Mouse (Mus musculus): ENCODE measurements around the gene Plekhm3.
A peak's percentile ranks its signal among the peaks of the same experiment; 100 is the strongest.

Plekhm3 gene

DNA sequence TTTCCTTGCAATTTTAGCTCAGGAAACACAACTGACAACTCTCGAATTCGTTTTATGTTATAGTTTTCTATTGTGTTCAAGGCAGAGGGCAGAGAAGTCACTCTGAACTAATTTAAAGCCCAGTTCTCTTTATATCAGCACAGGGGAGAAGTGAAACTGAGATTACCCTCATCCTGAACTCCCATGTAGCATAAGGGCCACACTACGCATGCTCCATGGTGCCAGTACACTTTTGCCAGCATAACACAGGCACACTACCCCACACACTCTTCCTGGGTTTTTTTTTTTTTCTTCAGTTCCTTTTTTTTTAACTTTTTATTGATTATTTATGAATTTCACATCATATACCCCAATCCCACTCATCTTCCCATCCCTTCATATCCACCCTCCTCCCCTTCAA, 28.1 kb downstream of the Plekhm3 start:
- no peak for DNase-seq (ENCODE audit: low spot score in 2 of 2)

DNA sequence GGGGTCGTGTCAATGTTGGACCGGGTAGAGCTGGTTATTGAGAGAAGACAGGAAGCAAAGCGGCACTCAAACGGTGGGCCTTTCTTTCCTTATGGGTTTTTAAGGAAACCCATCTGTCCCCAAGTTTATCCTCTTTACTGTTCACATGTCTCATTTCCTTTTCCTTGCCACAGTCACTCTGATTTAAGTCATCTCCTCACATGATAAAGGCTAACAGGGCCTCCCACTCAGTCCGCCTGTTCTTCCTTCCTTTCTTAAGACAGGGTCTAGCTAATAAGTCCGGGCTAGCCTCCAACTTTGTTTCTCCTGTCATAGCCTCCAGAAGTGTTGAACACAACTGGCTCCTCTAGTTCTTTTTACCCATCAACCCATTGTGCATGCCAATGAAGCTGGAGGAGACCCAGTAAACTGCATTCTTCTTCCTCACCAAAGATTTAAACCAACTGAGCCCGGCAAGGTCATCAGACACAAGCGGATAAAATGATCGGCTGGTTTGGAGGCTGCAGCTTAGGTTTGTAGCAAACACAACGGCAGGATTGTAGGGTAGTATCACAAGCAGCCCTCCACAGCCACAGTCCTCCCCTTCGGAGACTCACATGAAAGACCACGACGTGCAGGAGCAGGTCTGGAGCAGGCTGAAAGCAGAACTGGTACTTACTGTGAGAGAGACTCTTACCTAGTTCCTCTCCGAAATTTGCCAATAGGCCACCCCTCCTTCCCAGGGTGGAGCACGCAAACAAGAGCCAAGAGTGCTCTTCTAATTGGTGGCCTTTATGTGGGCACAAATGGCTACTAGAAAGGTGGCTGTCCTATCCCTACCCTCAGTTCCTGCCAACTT, 29.0 kb downstream of the Plekhm3 start:
- peak in 1 of 2 experiments; percentile 17 for DNase-seq (ENCODE audit: low spot score in 2 of 2)

DNA sequence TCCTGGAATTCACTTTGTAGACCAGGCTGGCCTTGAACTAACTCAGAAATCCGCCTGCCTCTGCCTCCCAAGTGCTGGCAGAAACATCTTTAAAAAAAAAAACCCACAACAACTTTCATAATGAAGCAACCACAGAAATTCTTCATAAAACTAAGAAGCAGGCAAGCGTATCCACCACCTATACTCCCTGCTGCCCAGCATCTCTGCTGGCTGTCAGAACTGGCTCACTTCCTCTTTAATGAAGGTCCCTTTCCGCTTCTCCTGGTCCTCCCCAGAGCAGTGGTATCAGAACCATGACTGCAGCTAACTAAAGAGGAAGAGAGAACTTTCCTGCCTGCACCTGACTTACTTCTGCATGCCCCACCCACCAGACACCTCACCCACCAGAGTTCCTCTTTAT, 31.0 kb downstream of the Plekhm3 start:
- no peak for DNase-seq (ENCODE audit: low spot score in 2 of 2)

DNA sequence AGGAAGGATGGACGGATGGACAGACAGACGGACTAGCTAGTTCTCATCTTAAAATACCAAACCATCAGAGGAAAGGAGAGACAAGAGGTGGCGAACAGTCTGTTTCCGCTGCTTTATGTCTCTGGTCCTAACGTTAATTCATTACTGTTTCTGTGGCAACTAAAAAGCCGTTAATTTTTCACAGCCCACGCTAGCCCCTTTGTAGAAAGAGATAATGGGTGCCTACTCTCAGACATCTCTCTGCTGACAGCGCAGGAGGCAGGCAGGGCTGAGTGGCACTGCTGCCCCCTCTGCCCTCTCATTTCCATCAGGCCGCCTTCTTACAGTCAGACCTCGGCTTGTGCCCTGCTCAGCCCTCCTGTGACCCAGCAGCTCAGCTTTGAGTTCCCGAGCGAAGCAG, 32.3 kb downstream of the Plekhm3 start:
- no peak for DNase-seq (ENCODE audit: low spot score in 2 of 2)

DNA sequence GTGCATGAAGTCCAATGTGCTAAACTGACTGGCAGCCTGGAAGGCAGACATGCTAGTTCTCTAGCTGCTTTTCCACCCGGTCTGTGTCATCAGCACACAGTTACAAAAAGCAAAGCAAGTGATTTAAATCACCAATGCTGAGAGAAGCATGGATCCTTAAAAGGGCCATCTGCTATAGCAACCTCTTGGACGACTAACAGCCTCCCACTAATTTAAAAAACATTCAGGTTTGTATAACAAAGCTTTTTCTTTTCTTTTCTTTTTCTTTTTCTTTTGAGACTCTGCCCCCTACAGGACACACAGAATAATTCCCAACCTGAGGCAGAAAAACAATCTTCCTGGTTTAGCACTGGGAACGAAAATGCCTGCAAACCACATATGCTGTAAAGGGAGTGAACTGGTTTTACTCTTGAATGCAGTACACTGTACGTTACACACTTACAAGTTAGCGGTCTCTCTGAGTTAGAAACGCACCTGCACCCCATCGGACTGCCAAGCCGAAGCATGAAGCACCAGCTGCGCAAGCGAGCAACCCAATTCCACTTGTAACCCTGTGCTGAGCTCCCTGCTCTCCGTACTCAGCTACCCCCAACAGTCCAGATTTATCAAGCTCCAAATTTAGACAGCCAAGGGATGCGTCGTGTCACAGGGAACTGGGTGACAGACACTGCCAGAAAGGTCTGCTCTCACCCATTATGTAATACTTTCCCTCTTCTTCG, 37.7 kb downstream of the Plekhm3 start:
- peak; percentile 69 for DNase-seq (ENCODE audit: low spot score in 2 of 2)

DNA sequence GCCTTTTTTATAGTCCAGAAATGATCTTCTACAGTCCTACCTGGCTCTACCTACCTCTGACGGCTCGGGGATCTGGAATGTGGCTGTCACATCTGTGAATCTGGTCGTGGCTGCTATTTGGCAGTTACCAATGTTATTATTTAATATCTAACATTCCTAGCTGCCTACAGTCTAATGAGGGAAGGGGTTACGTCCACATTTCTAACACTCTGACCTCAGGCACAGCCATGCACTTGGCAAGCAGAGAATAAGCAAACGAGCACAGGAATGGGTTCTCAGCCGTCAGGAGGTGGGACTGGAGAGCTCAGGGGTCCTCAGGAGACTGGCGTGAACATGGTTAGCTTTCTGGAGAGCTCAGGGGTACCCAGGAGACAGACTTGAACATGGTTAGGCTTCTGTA, 38.7 kb downstream of the Plekhm3 start:
- no peak for DNase-seq (ENCODE audit: low spot score in 2 of 2)

DNA sequence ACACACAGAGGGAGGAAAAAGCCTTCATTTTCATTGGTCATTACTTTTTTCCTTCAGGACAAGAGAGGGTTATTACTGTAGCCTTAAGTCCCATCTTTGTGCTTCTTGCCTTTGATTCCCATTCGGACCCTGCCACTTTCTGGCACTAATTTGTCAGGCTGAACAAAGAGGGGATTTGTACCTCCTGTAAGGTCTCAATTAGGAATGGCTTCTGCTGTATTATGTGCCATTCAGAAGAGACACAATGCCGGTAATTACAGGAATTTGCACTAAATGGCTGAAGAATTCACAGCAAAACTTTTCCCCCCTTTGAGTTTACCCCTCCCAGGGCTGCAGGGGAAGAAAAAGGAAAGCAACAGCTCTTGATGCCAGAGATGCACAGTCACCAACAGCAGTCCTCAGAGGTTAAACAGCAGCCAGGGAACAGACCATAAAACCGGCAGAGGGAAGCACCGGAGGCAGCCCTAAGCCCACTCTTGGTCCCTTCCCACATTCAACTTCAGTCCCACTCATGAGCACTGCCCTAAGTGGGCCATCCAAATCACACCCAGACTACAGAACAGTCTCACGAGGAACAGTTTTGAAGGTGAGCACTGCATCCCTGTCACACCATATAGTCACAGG, 39.6 kb downstream of the Plekhm3 start:
- DNase-seq (ENCODE audit: low spot score in 2 of 2): no peak

DNA sequence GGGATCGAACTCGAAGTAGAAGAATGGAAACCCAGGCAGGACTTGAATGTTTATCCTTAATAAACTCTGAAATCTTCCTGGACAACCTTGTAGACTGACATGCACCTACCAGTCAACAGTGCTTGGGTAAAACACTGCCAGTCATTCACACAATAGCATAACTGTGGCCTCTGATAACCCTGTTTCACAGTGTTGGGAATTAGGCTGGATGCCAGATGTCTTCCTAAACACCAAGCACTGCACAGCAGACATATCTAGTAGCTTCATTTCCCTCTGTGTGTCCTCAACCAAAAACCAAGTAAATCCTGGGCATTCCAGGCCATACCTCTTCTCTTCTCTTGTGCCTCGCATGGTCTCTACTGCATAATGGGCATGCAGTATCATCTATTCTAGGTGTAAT, 42.3 kb downstream of the Plekhm3 start:
- DNase-seq (ENCODE audit: low spot score in 2 of 2): no peak

DNA sequence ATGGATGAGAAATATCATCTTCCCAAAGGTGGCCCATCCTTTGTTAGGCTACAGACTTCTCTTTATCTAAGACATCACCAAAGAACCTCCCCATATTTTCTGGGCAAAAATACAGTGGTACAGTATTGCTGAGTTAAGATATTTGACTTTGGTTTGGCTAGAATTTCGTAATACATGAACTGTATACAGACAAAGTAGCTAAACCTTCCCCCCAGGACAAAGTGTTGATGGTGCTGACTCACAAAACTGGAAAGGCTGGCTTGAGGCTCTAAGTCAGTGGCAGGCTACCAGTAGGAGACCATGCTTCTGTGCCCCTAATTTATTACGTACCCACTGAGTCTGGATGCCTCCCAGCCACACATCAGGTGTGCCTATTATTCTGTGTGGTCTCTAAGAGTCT, 48.9 kb downstream of the Plekhm3 start:
- no peak for DNase-seq (ENCODE audit: low spot score in 2 of 2)

DNA sequence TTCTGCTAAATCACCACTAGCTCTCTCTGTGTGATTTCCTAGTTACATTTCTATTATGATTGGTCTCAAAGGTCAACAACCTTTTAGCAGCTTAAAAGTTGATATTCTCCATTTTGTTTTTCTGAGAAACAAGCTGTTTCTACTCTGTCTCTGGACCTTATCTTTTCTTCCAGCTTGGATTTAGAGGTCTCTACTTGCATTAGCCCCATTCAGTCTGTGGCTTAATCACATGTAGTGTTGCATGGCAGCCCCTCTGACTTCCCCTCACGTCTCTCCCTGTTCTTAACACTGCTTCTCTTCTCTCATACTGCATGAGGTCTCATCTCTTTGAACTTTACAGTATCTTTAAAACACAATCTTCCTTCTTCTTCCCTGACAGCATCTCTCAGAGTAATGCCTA, 50.4 kb downstream of the Plekhm3 start:
- no peak for DNase-seq (ENCODE audit: low spot score in 2 of 2)

DNA sequence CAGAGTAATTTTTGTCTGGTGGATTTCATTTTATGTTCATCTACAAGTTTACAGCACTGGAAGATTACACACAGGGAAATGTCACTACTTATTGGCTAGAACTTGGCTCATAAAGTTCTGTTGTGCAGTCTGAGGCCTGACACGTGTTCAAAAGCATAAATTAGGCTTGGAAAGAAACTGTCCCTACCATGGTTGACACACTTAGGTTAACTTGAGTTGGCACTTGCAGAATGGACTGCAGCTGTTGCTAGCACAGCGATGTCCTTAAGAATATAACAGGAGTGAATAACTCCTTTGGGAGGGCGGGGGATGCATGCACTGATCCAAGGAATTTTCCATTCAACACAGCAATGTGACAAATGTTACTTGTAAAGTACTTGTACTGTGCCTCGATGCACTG, 53.2 kb downstream of the Plekhm3 start:
- DNase-seq (ENCODE audit: low spot score in 2 of 2): no peak

DNA sequence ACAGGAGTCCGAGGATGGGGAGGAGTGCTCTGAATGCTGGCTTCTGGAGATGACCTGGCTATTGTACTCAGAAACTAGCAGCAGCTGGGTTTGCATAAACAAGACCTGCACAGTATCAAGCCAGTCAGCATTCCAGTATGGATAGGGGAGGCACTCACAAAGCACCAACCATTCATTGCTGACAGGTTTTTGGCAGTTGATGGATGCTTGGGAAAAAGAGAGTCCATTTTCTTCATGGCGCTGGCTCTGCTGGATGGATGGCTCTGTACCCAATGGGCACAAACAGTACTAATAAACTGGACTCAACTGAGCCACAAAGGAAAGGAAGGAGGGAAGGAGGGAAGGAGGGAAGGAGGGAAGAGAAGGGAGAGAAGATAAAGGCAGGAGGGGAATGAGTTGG, 53.8 kb downstream of the Plekhm3 start:
- DNase-seq (ENCODE audit: low spot score in 2 of 2): no peak

DNA sequence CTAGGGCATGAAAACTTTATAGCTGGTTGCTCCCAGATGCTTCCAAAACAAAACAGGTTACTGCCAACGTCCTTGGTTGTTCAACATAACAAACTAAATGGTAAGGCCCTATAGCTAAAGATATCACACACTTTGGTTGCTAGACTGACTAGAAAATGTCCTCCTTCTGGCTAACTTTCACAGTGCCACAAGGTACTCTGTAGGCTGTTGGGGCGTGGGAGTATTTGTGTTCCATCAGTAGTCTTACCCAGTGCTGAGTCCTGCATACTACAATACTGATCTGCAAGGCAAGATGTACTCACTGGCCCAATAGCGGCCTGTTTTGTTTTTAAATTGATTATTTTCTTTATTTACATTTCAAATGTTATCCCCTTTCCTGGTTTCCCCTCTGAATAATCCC, 56.9 kb downstream of the Plekhm3 start:
- DNase-seq (ENCODE audit: low spot score in 2 of 2): no peak

DNA sequence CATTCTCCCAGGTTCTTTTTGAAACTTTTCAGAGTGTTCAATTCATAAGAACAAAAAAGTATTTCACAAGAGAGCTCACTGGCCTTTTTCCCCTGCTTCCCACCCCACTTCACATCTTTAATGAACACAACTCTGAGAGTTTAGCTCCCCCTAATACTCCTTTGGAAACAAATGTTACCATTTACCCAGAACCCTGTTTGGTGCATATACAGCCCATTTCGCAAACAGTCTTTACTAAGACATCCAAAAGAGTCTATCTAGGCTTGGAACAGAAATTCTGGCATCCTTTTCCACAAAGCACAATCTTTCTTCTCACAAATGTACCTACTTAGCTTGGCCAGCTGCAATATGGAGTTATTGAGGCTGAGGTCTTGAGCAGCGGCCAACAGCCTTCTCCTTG, 59.1 kb downstream of the Plekhm3 start:
- DNase-seq (ENCODE audit: low spot score in 2 of 2): no peak

DNA sequence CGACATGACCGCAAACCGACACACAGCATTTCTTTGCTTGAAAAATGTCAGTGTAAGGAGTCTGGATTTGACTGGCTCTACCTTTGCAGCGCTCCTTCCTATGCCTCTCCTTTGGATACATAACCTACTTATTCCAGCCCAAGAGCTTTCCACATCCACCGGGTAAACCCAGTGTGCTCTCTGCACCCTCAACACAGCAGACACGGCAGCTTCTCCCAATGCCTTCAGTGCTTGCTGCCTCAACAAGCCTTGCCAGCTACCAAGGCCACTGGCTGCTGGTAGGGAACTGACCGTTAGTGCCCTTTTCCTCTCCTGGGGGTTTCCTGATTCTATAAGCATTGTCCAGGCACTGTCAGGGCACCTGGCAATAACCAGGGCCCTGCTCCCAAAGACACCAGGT, 62.8 kb downstream of the Plekhm3 start:
- no peak for DNase-seq (ENCODE audit: low spot score in 2 of 2)

DNA sequence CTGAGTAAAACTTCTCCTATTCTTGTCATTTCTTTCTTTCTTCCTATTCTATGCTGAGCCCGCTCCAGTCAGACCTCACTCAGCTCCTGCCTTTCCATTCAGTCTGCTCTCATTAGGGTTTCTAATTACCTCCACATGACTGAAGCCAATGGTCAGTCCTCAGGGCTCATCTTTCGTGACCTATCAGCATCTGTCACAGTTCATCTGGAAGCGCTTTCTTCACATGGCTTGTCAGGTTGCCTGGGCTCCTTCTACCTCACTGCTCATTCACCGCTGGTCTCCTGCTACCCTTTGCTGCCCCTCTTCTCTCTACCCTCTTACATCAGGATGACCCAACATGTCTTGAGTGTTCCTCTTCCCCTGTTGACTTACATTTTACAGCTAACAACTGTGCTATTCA, 65.3 kb downstream of the Plekhm3 start:
- no peak for DNase-seq (ENCODE audit: low spot score in 2 of 2)

DNA sequence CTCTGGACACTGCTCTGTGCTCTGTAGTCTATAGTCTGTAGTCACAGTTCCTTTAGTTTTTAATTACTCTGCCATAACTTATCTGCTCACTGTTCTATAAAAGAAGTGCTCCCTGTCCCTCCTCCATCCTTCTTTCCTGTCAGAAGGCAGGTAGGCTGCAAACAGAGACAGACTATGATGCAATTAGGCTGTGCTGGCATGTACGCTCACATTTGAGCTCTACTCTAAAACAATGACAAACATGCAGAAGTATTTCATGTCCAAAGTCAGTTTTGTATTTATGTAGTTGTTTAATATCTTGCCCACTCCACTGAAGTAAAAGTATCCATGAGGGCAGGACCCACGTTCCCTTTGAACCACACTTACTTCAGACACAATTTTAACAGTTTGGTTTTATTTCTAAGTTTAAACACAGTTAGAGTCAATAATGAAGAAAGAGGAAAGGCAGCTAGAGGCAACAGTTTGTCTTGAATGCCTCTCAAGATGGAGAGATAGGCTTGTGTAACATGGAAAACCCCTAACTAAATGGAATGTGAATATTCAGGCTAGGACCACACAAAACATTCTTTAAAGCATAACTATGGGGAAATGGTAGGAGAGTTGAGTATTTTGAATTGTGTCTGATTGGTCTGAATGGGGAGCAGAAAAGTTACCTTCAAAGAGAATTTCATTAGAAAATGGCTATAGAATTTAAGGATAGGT, 69.0 kb downstream of the Plekhm3 start:
- DNase-seq (ENCODE audit: low spot score in 2 of 2): no peak

DNA sequence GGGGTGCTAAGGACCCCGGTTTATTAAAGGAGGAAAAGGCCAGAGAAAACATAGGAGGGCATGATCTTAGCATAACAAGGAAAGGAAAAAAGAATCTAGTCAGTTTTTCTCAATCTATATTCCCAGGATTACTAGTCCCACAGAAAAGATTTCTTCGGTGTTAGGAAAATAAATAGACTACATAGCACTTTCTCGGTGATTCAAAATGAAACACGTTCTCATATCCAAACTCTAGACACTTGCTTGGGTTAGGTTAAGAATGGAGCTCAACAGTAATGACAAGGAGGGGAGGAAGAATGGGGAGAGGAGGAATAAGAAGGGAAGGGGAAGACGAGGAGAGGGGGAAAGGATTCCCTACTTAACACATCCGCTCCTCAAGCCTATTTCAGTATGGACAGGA, 69.9 kb downstream of the Plekhm3 start:
- DNase-seq (ENCODE audit: low spot score in 2 of 2): no peak

DNA sequence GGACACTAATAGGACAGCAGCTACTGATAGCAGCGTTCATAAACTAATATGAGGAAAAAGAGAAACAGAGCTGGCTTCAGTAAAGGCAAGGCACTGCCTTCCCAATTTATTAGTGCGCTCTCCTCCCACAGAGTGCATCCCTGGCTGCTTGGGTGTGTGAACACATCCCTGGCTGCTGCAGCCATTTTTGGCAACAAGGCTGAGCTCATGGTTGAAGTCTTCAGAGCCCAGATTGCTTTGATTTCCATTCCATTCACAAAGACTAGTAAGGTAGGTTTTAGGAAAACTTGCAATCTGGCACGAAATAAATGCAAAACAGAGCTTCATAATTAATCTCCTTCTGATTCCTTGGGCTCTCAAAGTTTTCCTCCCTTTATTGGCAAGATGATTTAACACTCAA, 71.3 kb downstream of the Plekhm3 start:
- peak in 1 of 2 experiments; percentile 39 for DNase-seq (ENCODE audit: low spot score in 2 of 2)

DNA sequence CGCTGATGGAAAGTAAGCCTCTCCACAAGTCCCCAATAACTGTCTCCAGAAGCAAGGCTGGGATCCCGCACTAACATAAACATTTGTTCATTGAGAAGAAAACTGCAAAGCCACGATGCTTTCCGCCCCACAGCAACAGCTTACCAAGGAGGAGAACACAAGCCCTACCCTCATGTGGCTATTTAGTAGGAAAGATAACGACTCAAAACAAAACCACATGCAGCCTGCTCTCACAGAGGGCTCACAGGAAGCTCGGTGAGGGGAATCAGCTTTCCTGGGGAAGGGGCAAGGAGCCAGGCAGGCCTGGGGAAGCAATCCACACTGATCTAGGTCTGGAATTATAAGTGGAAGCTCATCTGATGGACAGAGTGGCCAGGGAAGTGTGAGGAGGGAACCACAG, 72.6 kb downstream of the Plekhm3 start:
- DNase-seq (ENCODE audit: low spot score in 2 of 2): no peak

DNA sequence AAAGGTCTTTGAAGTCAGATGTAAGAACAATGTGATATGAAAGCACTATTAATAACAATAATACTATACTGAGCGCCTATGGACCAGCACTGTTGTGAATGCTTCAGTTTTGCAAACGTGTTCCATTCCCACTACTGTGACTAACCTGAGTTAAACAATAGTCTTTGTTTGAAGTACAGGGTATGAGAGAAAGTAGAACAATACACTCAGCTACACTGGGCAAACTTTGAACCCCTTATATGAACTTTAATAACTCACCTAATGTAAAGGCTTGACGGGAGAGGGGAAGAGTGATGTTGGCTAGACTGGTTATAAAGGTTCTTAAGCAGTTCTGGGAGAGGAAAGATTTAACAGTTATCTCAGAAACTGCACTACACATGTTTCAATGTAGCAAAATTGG, 76.0 kb downstream of the Plekhm3 start:
- no peak for DNase-seq (ENCODE audit: low spot score in 2 of 2)

DNA sequence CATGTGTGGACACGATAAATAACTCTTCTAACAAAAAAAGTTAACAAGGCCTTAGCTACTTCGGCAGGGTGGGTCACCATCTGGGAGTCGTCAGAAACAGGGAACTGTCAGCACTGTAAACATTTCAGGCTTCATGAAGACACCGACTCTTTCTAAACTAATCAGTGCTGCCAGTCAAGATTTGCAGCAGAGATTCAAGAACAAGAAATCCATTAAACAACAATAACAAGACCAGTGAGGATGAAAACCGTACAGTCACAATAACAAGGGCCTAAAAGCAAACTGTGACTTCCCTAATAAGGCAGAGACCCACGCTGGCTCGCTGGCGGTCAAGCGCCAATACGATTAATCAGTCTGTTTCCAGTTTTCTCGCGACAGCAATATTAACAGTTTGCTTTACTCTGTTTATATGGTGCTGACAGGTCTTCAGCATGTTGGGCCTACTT, 77.8 kb downstream of the Plekhm3 start:
- DNase-seq (ENCODE audit: low spot score in 2 of 2): no peak
